Mouse (Mus musculus) gastrocnemius, postnatal 10 days (tissue): ENCODE data around the gene G6pc. TPM values are rescaled to one million over a fixed set of nuclear protein-coding genes. Genes with fewer than 3 reads are reported as not detected.

Experiments used
- microRNA-seq, 2 experiments: library from miRNA; unstranded; fragments of <30 nt; microRNA quantifications; one replicate each; pipeline ENCODE4 v1.2.0; 2021
- total RNA-seq, 2 experiments: library from RNA; stranded (reverse); gene quantifications; 2 replicates each; pipeline ENCODE4 v1.2.3; 2021

G6pc gene
- total RNA-seq, 2 experiments from 2014 or later = 0.14 TPM; not detected in 1

Small RNA genes within 50 kb of the gene (microRNA-seq; reads per million reads assigned to microRNA genes)
- gene Gm25593 (0 reads per million in 2 experiments), gene Mir6929 (1.0 to 1.9 reads per million in 2 experiments)

Other genes with a start within 250 kb of the G6pc start
- gene Retreg3, start 247.7 kb upstream of the G6pc start, total RNA-seq = 10 to 100 TPM; 37.3 to 37.5 TPM
- 10 to 100 TPM; 37.4 to 39.0 TPM for gene Tubg1, start 247.6 kb upstream of the G6pc start, total RNA-seq
- 1 to 10 TPM; 5.5 to 6.3 TPM for gene Tubg2, start 211.7 kb upstream of the G6pc start, total RNA-seq
- gene Cntnap1, start 197.0 kb upstream of the G6pc start, total RNA-seq = 1 to 10 TPM; 4.2 to 4.3 TPM
- 10 to 100 TPM; 33.2 to 36.7 TPM for gene Plekhh3, start 196.2 kb upstream of the G6pc start, total RNA-seq
- gene Ccr10, start 192.1 kb upstream of the G6pc start, total RNA-seq = not detected
- 10 to 100 TPM; 17.2 to 17.7 TPM for gene Ezh1, start 141.1 kb upstream of the G6pc start, total RNA-seq
- 10 to 100 TPM; 70.5 to 72.8 TPM for gene Ramp2, start 121.5 kb upstream of the G6pc start, total RNA-seq
- gene Vps25, start 113.9 kb upstream of the G6pc start, total RNA-seq = 10 to 100 TPM; 40.1 to 44.3 TPM
- 1 to 10 TPM in 1 of 2 experiments, under 1 TPM in 1; 0.35 to 1.4 TPM for gene Wnk4, start 107.0 kb upstream of the G6pc start, total RNA-seq
- gene Cntd1, start 88.5 kb upstream of the G6pc start, total RNA-seq = under 1 TPM; 0.14 to 0.18 TPM
- 10 to 100 TPM; 66.3 to 74.5 TPM for gene Coa3, start 88.4 kb upstream of the G6pc start, total RNA-seq
- gene Becn1, start 65.3 kb upstream of the G6pc start, total RNA-seq = 10 to 100 TPM; 74.5 to 76.9 TPM
- 10 to 100 TPM; 72.4 TPM for gene Psme3, start 51.3 kb upstream of the G6pc start, total RNA-seq
- gene Aoc2, start 42.5 kb upstream of the G6pc start, total RNA-seq = 1 to 10 TPM; 1.7 to 2.3 TPM
- 10 to 100 TPM; 25.2 to 31.0 TPM for gene Aoc3, start 37.0 kb upstream of the G6pc start, total RNA-seq
- gene Aarsd1, start 50.1 kb downstream of the G6pc start, total RNA-seq = 10 to 100 TPM; 17.4 to 17.6 TPM
- 1 to 10 TPM; 3.5 to 5.2 TPM for gene Gm27029, start 57.2 kb downstream of the G6pc start, total RNA-seq
- gene Rundc1, start 57.5 kb downstream of the G6pc start, total RNA-seq = 1 to 10 TPM; 6.5 to 6.8 TPM
- 100 to 1,000 TPM in 1 of 2 experiments, 10 to 100 TPM in 1; 90.6 to 101 TPM for gene Ptges3l, start 57.8 kb downstream of the G6pc start, total RNA-seq
- gene Rpl27, start 74.7 kb downstream of the G6pc start, total RNA-seq = 10 to 100 TPM; 55.9 to 84.8 TPM
- gene Ifi35, start 80.8 kb downstream of the G6pc start, total RNA-seq = 1 to 10 TPM; 6.6 to 7.2 TPM
- gene Rnd2, start 97.4 kb downstream of the G6pc start, total RNA-seq = 1 to 10 TPM; 5.0 to 5.8 TPM
- gene Vat1, start 98.7 kb downstream of the G6pc start, total RNA-seq = 10 to 100 TPM; 39.4 to 50.2 TPM
- 1 to 10 TPM; 1.9 to 4.6 TPM for gene Brca1, start 184.4 kb downstream of the G6pc start, total RNA-seq
- 10 to 100 TPM; 73.1 to 81.8 TPM for gene Nbr1, start 184.6 kb downstream of the G6pc start, total RNA-seq
- gene Tmem106a, start 214.7 kb downstream of the G6pc start, total RNA-seq = 1 to 10 TPM; 2.4 to 2.9 TPM
- gene Gm11634, start 231.7 kb downstream of the G6pc start, total RNA-seq = not detected